Mouse (Mus musculus): Measurements from ENCODE around the gene Crocc. TPM values are rescaled to one million over a fixed set of nuclear protein-coding genes. Genes with fewer than 3 reads are reported as not detected.

The Crocc gene
- total RNA-seq (2021) = 10 to 100 TPM; 44.6 to 55.4 TPM
- long read RNA-seq, experiment 1, partial matches to known transcripts = 11 of 22 reads
- long read RNA-seq, experiment 1, other reads (novel, unspliced or antisense) = 10 of 22 reads
- long read RNA-seq, experiment 2, partial matches to known transcripts = 14 of 23 reads
- long read RNA-seq, experiment 2, other reads (novel, unspliced or antisense) = 9 of 23 reads

- DNase-seq (ENCODE audit: low spot score in 2 of 2) = peak; percentile 98 to 99
Observed at GRCm38 (mm10) chr4:141060426-141061301, at the start of gene Crocc. Gene Crocc, minus strand, starts transcription at chr4:141060550.

GRCm38 (mm10) chr4:141108196-141108732 is 47.9 kb upstream of the Crocc start:
- DNase-seq (ENCODE audit: low spot score in 2 of 2) = no peak

GRCm38 (mm10) chr4:141106526-141107183 is 46.3 kb upstream of the Crocc start:
- DNase-seq (ENCODE audit: low spot score in 2 of 2) = no peak

- DNase-seq (ENCODE audit: low spot score in 2 of 2) = no peak
Observed at GRCm38 (mm10) chr4:141101855-141102254, 41.5 kb upstream of the Crocc start.

- DNase-seq (ENCODE audit: low spot score in 2 of 2) = no peak
Observed at GRCm38 (mm10) chr4:141101291-141101690, 40.9 kb upstream of the Crocc start.

- DNase-seq (ENCODE audit: low spot score in 2 of 2) = no peak
Observed at GRCm38 (mm10) chr4:141099956-141100355, 39.6 kb upstream of the Crocc start.

- no peak for DNase-seq (ENCODE audit: low spot score in 2 of 2)
Observed at GRCm38 (mm10) chr4:141098935-141099334, 38.6 kb upstream of the Crocc start.

GRCm38 (mm10) chr4:141096710-141097109 is 36.4 kb upstream of the Crocc start:
- no peak for DNase-seq (ENCODE audit: low spot score in 2 of 2)

GRCm38 (mm10) chr4:141095016-141095415 is 34.7 kb upstream of the Crocc start:
- no peak for DNase-seq (ENCODE audit: low spot score in 2 of 2)

GRCm38 (mm10) chr4:141088714-141089113 is 28.4 kb upstream of the Crocc start:
- DNase-seq (ENCODE audit: low spot score in 2 of 2) = peak; percentile 30 to 60

GRCm38 (mm10) chr4:141088033-141088432 is 27.7 kb upstream of the Crocc start, which contains the start of gene Spata21:
Gene Spata21, plus strand, starts transcription at chr4:141088333.
- DNase-seq (ENCODE audit: low spot score in 2 of 2) = no peak

GRCm38 (mm10) chr4:141086862-141087261 is 26.5 kb upstream of the Crocc start:
- DNase-seq (ENCODE audit: low spot score in 2 of 2) = no peak

- DNase-seq (ENCODE audit: low spot score in 2 of 2) = no peak
Observed at GRCm38 (mm10) chr4:141078510-141079137, 18.3 kb upstream of the Crocc start.

GRCm38 (mm10) chr4:141077681-141078509 is 17.5 kb upstream of the Crocc start, which contains the start of gene Necap2:
Gene Necap2, minus strand, starts transcription at chr4:141078357.
- DNase-seq (ENCODE audit: low spot score in 2 of 2) = peak; percentile 95 to 96

GRCm38 (mm10) chr4:141076761-141077506 is 16.6 kb upstream of the Crocc start:
- DNase-seq (ENCODE audit: low spot score in 2 of 2) = no peak

GRCm38 (mm10) chr4:141074109-141074508 is 13.8 kb upstream of the Crocc start:
- no peak for DNase-seq (ENCODE audit: low spot score in 2 of 2)

- DNase-seq (ENCODE audit: low spot score in 2 of 2) = peak; percentile 82 to 85
Observed at GRCm38 (mm10) chr4:141073661-141074060, 13.3 kb upstream of the Crocc start.

- no peak for DNase-seq (ENCODE audit: low spot score in 2 of 2)
Observed at GRCm38 (mm10) chr4:141072502-141072901, 12.2 kb upstream of the Crocc start.

- DNase-seq (ENCODE audit: low spot score in 2 of 2) = peak in 1 of 2 experiments; percentile 52
Observed at GRCm38 (mm10) chr4:141069731-141070130, 9.4 kb upstream of the Crocc start.

All from left cerebral cortex, adult 18-20 months (tissue).